Mouse (Mus musculus): ENCODE results near the gene Larp6.

Larp6 gene

DNA sequence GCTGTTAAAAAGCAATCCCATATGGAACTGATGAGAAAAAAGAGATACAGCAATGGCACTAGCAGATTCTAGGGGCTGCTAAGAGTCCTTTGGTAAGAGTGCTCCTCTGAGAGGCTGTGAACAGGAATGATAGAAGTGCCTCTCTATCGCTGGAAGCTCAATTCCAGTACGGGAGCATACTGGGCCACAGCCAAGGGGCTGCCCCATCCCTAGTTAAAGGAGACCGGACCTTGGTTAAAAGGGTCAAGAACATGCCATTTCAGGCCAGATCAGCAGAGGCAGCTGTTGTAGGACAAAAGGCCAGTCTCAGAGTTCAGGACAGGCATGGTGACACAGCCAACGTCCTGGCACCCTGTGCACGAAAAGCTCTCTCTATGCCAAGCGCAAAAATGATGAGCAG, 1.4 kb downstream of the Larp6 start:
- no peak for DNase-seq (ENCODE audit: extremely low read depth, low read depth)

DNA sequence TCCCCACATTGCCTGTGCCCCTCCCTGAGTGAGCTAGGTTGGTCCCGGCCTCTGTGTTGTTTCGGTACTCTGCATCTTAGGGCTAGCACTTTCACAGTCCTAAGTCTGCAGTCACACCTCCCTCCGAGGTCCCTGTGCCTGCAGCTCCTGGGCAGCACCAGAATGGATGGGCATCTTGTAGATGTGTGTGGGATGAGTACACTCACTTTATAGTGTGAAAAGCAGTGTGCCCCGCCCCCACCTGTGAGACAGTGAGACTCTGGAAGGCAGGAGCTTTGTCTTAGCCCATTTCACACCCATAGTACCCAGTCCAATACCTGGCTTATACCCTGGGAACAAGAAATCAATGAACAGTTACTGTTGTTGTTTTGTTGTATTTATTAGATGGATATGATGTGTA, 2.5 kb downstream of the Larp6 start:
- no peak for DNase-seq (ENCODE audit: extremely low read depth, low read depth)

DNA sequence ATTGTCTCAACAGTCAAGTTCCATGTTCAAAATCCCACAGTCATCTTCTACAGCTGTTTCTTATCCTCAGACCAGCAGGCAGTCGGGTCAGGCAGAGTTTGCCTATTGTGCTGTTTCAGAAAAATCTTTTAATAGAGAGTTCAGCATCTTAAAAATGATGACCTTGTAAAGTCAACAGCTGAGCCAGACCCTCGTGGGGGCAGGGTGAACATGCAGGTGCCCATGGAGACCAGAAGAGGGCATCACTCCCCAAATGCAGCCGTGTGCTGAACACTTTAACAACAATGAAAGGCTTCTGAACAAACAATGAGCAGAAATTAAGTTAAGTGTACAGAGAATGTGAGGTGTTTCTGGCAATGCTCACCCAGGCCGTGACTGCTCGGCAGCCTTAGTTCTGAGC, 3.0 kb downstream of the Larp6 start:
- no peak for DNase-seq (ENCODE audit: extremely low read depth, low read depth)

DNA sequence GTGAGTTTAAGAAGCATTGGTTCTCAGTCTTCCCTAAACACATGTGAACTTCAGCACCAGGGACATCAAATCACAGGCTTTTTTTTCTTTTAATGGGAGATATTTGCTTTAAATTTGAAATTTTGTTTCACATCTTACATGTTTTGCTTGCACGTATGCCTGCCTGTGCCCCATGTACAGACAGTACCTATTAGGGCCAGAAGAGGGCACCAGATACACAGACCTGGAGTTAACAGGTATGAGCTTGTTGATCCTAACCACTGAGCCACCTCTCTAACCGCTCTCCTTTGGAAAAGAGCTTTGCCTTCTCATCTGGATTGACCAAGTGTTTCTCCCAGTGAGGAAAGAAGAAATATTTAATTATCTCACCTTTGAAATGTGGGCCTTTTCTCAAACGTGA, 5.5 kb downstream of the Larp6 start:
- DNase-seq (ENCODE audit: extremely low read depth, low read depth): peak; percentile 18

DNA sequence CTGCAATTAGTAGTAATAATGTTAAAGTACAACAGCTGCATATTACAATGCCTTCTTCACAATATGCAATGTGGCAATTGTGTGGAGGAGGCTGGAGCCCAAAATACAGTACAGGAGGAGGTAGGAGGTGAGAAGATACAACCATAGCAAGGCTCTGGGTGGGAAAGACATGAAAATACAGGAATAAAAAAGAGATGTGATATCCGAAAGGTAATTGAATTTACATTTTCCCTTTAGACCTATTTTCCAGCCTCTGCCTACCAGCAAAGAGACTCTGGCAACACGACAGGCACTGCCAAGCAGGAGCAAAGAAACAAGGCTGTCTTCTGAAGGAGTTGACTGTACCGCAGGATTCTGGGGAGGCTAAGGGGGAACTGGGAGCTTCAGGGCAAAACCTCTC, 6.9 kb downstream of the Larp6 start:
- no peak for DNase-seq (ENCODE audit: extremely low read depth, low read depth)

DNA sequence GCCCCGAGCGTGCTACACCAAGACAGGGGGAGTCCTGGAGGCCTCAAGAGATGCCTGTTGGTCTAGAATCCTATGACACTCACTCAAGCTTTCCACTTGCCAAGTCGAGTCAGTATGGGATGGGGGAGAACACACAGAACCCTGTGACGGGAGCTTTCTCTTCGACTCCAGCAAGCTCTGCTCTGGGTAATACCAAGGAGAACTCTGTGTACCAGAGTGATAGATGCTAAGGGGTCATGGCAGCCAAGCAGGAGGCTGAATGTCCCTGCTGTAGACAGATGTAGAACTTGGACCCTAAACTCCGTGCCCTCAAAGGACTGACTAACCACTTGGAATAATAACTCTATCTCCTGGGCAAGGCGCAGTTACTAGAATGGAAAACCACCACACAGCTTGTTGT, 12.2 kb downstream of the Larp6 start:
- no peak for DNase-seq (ENCODE audit: extremely low read depth, low read depth)

DNA sequence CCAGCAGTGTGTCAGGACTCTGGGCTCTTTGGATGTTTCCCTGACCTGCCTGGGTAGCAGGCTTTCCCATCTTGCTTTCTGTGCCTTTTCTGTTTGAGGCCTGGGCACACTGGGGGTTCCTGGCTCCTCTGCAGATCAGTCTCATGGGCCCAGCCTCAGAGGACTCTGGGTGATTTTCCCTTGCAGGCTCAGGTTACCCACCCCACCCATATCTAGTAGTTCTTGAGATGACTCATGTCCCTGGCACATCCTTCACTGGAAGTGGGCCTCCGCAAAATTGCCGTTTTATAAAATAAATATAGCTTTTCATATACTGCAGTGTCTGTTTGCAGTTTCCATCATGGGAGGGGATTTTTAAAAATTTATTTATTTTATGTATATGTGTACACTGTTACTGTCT, 21.5 kb downstream of the Larp6 start:
- DNase-seq (ENCODE audit: extremely low read depth, low read depth): no peak

DNA sequence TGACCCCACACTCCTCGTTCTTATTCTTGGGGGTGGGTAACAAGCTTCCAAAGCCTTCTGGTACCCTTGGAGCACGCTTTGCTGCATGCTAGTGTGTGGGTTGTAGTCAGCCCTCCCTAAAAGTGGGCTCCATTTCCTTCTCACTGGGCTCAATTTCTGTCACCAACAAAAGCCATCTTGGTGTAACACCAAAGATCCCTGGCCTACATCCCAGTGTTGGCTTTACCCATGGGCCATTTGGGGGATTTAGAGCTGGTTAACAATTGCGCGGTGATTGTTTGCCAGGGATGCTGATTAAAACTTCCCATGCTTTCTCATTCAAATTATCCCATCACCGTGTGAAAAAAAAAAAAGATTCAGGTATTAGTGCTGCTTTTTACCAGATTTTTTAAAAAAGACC, 26.3 kb downstream of the Larp6 start:
- no peak for DNase-seq (ENCODE audit: extremely low read depth, low read depth)

DNA sequence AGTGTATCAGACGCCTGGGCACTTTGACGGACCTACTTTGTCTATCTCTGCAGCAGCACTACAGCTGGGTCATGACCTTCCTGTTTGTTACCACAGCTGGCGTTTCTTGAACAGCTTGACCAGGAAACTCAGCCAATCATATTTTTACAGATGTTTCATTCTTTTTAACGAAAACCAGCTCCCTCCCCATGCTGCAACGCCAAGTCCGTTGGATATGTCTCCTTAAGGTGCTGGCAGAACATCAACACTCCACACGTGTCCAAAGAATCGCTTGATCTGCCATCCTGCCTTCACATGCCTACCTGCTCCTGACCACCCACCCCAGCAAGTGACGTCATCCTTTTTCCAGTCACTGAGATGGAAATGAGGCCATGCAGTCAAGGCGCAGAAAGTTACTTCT, 28.6 kb downstream of the Larp6 start:
- DNase-seq (ENCODE audit: extremely low read depth, low read depth): no peak

DNA sequence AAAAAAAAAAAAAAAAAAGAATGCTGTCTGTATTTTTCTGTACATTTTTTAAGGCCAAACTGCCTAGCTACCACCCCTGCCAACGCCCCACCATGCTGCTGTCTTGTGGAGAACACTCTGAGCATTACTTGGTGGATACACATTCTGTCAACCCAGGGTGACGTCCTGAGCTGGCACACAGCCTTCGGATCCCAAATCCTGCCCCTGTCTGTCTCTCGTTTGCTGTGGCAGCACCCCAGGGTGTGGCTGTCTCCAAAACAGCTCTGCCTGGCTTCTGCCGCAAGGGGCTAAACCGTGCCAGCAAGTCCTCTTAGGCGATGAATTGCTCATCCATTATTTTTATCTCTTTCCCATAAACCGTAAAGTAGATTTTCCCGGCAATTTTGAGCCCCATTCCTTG, 29.7 kb downstream of the Larp6 start:
- DNase-seq (ENCODE audit: extremely low read depth, low read depth): no peak

DNA sequence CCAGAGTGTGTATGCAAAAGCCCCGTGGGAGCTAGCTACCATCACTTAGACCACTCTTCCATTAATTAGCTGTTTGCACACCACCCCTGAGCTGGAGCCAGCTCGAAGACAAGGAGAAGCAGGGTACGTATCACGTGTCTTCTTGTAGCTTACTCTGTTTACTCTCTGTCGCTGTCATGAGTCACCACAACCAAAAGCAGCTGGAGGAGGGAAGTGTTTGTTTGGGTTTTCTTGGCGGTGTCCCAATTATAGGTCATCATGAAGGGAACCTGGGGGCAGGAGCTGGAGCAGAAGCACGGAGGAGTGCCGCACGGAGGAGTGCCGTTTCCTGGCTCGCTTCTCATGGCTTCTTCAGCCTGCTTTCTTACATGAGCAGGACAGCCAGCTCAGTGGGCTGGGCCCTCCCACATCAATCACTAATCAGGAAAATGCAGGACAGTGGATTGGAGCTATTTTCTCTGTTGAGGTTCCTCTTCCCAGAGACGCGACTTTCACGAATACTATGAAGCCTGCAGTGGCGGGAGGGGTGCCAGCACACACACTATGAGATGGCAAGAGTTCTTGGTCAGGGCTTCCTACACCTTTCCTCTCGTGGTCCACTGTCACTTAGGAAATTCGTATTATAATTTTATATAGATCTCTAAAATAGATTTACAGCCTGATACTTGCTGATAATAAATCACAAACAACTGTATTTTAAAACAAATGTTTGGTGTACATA, 30.6 kb downstream of the Larp6 start:
- no peak for DNase-seq (ENCODE audit: extremely low read depth, low read depth)

DNA sequence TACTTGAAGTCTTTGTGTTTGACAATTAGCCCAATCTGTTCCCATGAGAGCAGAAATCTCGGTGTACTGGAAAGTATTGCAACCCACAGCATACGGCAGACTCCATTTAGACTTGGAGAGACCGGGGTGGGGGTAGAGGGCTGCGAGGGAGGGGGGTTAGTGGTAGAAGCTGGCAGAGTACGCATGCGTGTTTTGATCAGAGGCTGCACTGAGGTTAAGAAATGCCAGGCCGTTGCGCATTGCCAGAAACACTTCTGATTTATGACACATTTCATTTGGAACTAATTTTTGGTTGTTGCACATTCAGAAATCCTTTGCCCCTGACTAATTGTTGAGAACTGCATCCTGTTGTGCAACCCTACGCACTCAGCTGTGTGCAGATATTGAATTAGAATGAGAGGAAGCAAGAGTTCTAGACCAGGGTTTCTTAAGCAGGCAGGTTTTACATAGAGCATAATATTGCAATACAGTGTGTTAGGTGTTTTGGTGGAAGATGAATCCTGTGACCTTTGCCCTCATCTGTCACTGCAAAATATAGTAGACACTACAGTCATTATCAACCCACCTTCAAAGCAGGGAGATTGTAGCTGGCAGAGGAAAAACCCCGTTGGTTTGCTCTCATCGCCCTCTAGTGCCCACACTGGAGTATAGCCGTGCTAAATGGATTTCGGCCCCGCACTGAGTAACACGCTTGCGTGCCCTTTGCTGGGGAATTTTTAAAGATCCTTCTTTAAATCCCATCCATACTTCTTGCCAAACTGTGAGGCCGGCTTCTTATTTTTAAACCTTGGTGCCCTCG, 31.6 kb downstream of the Larp6 start:
- no peak for DNase-seq (ENCODE audit: extremely low read depth, low read depth)

DNA sequence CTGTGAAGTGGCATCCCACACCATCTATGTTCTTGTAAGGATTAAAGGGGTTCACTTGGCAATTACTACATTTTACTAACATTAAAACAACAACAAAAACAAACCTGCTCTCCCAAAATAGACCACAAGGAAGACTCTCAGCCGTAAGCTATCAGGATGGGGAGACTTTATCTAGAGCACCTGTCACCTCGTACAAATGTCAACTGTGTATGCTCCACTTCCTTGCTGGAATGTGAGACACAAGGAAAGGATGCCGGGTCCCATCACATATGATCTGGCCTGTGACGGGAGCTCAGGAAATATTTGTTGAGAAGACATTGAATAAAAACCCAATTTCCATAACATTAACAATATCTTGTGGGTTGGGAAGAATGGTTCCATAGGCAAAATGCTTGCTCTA, 32.2 kb downstream of the Larp6 start:
- no peak for DNase-seq (ENCODE audit: extremely low read depth, low read depth)

DNA sequence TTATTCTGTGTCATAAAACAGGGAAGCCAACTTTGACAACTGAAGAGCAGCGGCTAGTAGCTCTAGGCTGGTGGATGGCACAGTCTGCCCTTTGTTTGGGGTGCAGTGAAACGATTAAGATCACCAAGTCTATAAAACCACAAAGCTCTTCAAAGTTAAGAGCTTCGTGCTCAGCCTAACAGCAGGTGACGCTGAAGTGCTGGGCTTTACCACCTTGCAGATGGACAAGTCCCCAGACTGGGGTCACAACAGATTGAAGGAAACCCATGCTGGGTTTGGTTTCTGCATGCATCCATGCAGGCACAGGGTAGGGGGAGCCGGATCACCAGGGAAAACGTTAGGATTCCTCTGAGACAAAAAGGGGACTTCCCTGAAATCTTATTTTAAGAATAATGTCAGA, 33.8 kb downstream of the Larp6 start:
- no peak for DNase-seq (ENCODE audit: extremely low read depth, low read depth)

DNA sequence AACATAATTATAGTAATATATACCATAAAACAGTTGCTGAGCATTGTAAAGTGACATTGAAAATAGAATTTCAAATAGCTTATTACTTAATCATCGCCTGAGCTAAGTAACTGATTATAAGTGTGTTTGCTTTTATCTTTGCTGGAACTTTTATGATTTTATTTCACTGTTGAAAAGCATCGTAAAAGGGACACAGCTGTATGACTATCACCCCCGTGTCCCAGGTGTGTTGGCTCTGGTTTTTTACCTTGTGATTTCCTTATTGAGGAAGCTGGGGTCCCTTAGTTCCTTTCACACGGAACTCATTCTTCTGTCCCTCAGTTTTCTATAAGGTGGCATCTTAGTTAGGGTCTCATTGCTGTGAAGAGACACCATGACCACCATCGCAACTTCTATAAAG, 34.9 kb downstream of the Larp6 start:
- DNase-seq (ENCODE audit: extremely low read depth, low read depth): no peak

DNA sequence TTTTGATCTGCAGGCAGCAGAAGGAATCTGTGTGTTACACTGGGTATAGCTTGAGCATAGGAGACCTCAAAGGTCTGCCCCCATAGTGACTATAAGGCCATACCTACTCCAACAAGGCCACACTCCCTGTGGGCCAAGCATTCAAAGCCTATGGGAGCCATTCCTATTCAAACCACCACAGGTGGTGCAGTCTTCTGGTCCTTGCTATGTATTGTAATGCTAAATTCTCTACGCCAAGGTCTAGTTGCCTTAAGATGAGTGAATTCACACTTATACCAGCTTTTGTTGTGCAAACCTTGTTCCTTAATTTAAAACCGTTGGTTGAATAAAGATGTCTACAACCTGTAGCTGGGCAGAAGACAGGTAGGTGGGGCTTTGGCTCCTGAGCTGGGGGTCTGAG, 35.4 kb downstream of the Larp6 start:
- no peak for DNase-seq (ENCODE audit: extremely low read depth, low read depth)

DNA sequence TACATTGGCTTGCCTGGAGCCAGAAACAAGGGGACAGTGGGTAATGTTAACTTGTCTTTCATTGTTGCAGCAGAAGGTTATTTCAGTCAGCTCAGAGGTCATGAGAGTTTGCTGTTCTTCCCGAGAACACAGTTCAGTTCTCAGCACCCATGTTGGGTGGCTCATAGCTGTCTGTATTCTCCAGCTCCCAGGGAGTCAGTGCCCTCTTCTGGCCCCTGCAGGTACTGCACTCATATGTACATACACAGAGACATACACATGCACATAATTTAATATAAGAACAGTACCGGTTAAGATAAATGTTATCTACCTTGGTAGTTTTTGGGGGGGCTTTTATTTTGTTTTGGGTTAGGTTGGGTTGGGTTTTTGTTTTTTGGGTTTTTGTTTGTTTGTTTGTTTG, 36.3 kb downstream of the Larp6 start:
- DNase-seq (ENCODE audit: extremely low read depth, low read depth): no peak

DNA sequence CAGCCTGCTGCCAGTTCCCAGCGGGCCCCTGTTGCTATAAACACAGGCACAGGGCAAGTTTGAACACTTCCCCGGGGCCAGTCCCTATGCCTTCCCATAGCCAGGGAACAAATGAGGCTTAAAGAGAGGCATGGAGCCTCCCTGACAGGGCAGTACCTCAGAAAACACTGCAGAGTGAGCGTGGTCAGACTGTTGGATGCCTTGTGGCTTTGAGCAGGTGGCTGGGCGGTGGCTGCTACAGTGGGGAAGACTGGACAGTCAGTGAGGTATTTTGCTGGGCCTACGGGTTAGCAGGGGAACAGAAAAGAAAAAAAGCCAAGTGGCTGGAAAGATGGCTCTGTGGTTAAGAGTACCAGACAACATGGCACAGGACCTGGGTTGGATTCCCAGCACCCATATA, 38.3 kb downstream of the Larp6 start:
- DNase-seq (ENCODE audit: extremely low read depth, low read depth): no peak

DNA sequence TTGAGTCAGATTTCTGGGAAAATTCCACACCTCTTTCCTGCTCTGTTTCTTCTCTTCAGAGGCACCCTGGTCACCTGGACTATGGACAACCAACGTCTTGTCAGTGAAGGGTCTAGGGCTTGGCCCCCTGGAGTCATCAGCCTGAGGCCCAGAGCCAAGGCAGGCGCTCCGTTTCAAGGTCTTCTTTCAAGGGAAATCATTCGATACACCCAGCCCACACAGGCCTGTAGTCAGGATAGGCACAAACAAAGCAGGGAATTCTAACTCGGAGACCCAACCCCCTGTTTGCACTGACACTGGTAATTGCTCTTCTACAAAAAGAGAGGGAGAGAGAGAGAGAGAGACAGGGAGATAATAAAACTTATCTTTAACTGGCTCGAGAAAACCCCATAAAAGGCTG, 39.2 kb downstream of the Larp6 start:
- DNase-seq (ENCODE audit: extremely low read depth, low read depth): no peak

DNA sequence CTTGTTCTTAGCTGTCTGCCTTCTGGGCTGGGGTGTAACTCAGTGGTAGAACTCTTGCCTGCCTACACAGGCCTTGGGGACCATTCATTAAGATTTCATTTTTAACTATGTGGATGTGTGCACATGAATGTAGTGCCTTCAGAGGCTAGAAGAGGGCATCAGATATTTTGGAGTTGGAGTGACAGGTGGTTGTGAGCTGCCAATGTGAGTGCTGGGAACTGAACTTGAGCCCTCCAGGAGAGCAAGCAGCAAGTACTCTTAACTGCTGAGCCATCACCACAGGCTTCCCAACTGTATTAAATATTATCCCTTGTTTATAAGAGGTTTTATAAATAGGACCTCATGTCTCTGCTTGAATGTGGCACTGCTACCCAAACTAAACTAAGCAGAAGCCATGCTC, 39.8 kb downstream of the Larp6 start:
- DNase-seq (ENCODE audit: extremely low read depth, low read depth): no peak

DNA sequence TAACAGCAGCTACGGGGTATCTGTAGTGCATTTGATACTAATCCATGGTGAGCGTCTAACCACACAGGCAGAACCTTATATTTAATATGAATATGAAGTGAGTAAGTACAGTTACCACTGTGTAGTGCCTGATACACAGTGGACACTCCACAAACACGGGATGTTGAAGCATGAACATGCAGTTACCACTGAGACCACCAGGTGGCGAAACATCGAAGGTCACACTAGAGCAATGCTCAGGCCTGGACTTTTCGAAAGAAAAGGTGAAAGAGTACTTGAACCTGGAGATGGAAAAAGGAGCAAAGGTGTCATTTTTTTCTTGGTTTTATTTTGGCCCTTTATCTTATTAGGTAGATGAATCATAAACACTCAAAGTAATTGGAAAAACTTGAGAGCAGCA, 43.5 kb downstream of the Larp6 start:
- no peak for DNase-seq (ENCODE audit: extremely low read depth, low read depth)

DNA sequence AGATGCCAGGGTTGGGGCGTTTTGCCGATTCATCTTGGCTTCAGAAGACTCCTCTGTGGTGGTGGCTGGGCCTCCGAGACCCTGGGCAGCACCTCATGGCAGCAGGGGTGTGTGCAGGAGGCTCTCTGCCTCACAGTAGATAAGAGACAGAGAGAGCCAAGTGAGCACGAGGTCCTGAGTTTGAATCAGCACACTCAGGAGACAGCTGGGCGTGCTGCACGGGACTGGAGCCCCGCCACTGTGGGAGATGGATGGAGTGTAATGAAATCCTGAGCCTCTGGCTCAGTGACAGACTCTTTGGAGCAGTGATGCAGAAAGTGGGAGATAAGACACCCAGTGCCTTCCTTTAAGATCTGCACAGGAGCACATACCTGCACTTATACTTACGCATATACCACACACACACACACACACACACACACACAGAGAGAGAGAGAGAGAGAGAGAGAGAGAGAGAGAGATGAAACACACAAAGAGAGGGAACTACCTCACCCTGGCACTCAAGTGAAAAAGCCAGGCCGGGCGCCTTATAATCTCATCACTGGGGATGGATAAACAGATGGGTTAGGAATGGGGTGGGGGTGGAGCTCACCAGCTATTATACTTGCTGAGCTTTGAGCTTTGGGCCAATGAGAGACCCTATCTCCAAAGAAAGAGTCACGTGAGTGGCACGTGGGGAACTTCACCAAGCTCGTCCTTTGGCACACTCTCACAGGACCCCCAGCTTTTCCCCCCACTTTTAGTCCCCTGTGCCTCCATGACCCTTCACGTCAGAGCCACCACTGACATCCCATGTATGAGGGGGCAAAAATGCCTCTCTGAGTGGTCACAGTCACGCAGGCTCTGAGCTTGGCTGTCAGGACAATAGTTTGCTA, 44.3 kb downstream of the Larp6 start:
- no peak for DNase-seq (ENCODE audit: extremely low read depth, low read depth)

Measured in MEL-GATA-1-ER (cell line).